Mouse (Mus musculus): ENCODE results near the gene Ddx3y. TPM values are rescaled to one million over a fixed set of nuclear protein-coding genes. Genes with fewer than 3 reads are reported as not detected.
A peak's percentile ranks its signal among the peaks of the same experiment; 100 is the strongest.

Ddx3y gene
- polyA plus RNA-seq (2015; fragmentation: Nextera tagmentation; extraction: Ambion mirVana) = 12.5 and 29.4 TPM in 2 replicates

- Histone ChIP-seq H3K27ac (ENCODE audit: low read length) (peak within 1 kb of the TSS; percentile 63), H3K36me3 (ENCODE audit: control insufficient read depth, insufficient read depth, low read length) (no peaks in the 10 kb centered on the region), H3K9me3 (ENCODE audit: control insufficient read depth, low read length) (no peaks in the 10 kb centered on the region), H3K4me3 (ENCODE audit: low read length) (peak within 1 kb of the TSS; percentile 50), H3K27me3 (ENCODE audit: control insufficient read depth, insufficient read depth, low read depth, low read length) (no peaks in the 10 kb centered on the region), H3K4me1 (replicated peaks; ENCODE audit: control insufficient read depth, insufficient read depth, low read length) (no peaks in the 10 kb centered on the region), H3K9ac (ENCODE audit: low read length) (peak within 1 kb of the TSS; percentile 57), H3K4me2 (ENCODE audit: low read depth, low read length) (peak within 1 kb of the TSS; percentile 20; the same call in 1 of the 2 replicates)
- WGBS = under 1% methylated on average over 31 of the region's 31 CpGs
- ATAC-seq (ENCODE audit: low read depth) = peak; percentile 95
Measured at GRCm38 (mm10) chrY:1286171-1286795, at the start of gene Ddx3y. Gene Ddx3y (minus strand): TSS chrY:1286629.

GRCm38 (mm10) chrY:1293708-1294107 lies 7.3 kb upstream of the Ddx3y start:
- no peak for ATAC-seq (ENCODE audit: low read depth)
- no peaks in the 10 kb centered on the region for H3K27me3 ChIP-seq (ENCODE audit: control insufficient read depth, insufficient read depth, low read depth, low read length)
- H3K4me3 ChIP-seq (ENCODE audit: low read length) = no peak overlapping the region
- H3K27ac ChIP-seq (ENCODE audit: low read length) = no peak overlapping the region
- no peaks in the 10 kb centered on the region for H3K4me1 ChIP-seq (replicated peaks; ENCODE audit: control insufficient read depth, insufficient read depth, low read length)
- H3K9ac ChIP-seq (ENCODE audit: low read length) = no peak overlapping the region
- H3K36me3 ChIP-seq (ENCODE audit: control insufficient read depth, insufficient read depth, low read length) = no peaks in the 10 kb centered on the region
- H3K4me2 ChIP-seq (ENCODE audit: low read depth, low read length) = no peak overlapping the region
- H3K9me3 ChIP-seq (ENCODE audit: control insufficient read depth, low read length) = no peaks in the 10 kb centered on the region

GRCm38 (mm10) chrY:1285735-1286134 lies 694 bp downstream of the Ddx3y start:
- H3K9ac ChIP-seq (ENCODE audit: low read length) = peak overlapping the region; percentile 57
- H3K27me3 ChIP-seq (ENCODE audit: control insufficient read depth, insufficient read depth, low read depth, low read length) = no peaks in the 10 kb centered on the region
- H3K27ac ChIP-seq (ENCODE audit: low read length) = peak overlapping the region; percentile 63
- peak overlapping the region; percentile 11; the same call in 1 of the 2 replicates for H3K4me2 ChIP-seq (ENCODE audit: low read depth, low read length)
- no peaks in the 10 kb centered on the region for H3K36me3 ChIP-seq (ENCODE audit: control insufficient read depth, insufficient read depth, low read length)
- no peaks in the 10 kb centered on the region for H3K9me3 ChIP-seq (ENCODE audit: control insufficient read depth, low read length)
- H3K4me1 ChIP-seq (replicated peaks; ENCODE audit: control insufficient read depth, insufficient read depth, low read length) = no peaks in the 10 kb centered on the region
- peak; percentile 47; the same call in 1 of the 2 replicates for ATAC-seq (ENCODE audit: low read depth)
- 11% methylated on average over 12 of the region's 12 CpGs for WGBS
- peak overlapping the region; percentile 50 for H3K4me3 ChIP-seq (ENCODE audit: low read length)

- Histone ChIP-seq H3K4me2 (ENCODE audit: low read depth, low read length) (no peak overlapping the region), H3K27me3 (ENCODE audit: control insufficient read depth, insufficient read depth, low read depth, low read length) (no peaks in the 10 kb centered on the region), H3K36me3 (ENCODE audit: control insufficient read depth, insufficient read depth, low read length) (no peaks in the 10 kb centered on the region), H3K9me3 (ENCODE audit: control insufficient read depth, low read length) (no peaks in the 10 kb centered on the region), H3K27ac (ENCODE audit: low read length) (no peak overlapping the region), H3K9ac (ENCODE audit: low read length) (no peak overlapping the region), H3K4me1 (replicated peaks; ENCODE audit: control insufficient read depth, insufficient read depth, low read length) (no peaks in the 10 kb centered on the region), H3K4me3 (ENCODE audit: low read length) (no peak overlapping the region)
- WGBS = 36% methylated on average over 5 of the region's 6 CpGs
- ATAC-seq (ENCODE audit: low read depth) = no peak
Measured at GRCm38 (mm10) chrY:1246117-1246516, 40.3 kb downstream of the Ddx3y start.

GRCm38 (mm10) chrY:1245426-1245863 lies 41.0 kb downstream of the Ddx3y start, which contains the start of gene Uty:
Gene Uty (minus strand): TSS chrY:1245759.
- Histone ChIP-seq H3K27me3 (ENCODE audit: control insufficient read depth, insufficient read depth, low read depth, low read length) (no peaks in the 10 kb centered on the region), H3K36me3 (ENCODE audit: control insufficient read depth, insufficient read depth, low read length) (no peaks in the 10 kb centered on the region), H3K4me1 (replicated peaks; ENCODE audit: control insufficient read depth, insufficient read depth, low read length) (no peaks in the 10 kb centered on the region), H3K9me3 (ENCODE audit: control insufficient read depth, low read length) (no peaks in the 10 kb centered on the region), H3K4me2 (ENCODE audit: low read depth, low read length) (peak within 1 kb of the TSS; percentile 27), H3K27ac (ENCODE audit: low read length) (peak within 1 kb of the TSS; percentile 57; the same call in 1 of the 2 replicates), H3K9ac (ENCODE audit: low read length) (peak within 1 kb of the TSS; percentile 64), H3K4me3 (ENCODE audit: low read length) (peak within 1 kb of the TSS; percentile 51)
- ATAC-seq (ENCODE audit: low read depth) = peak; percentile 93
- WGBS = 3% methylated on average over 21 of the region's 21 CpGs

- H3K4me1 ChIP-seq (replicated peaks; ENCODE audit: control insufficient read depth, insufficient read depth, low read length) = no peaks in the 10 kb centered on the region
- H3K9me3 ChIP-seq (ENCODE audit: control insufficient read depth, low read length) = no peaks in the 10 kb centered on the region
- no peaks in the 10 kb centered on the region for H3K36me3 ChIP-seq (ENCODE audit: control insufficient read depth, insufficient read depth, low read length)
- H3K9ac ChIP-seq (ENCODE audit: low read length) = peak overlapping the region; percentile 64
- H3K27ac ChIP-seq (ENCODE audit: low read length) = peak overlapping the region; percentile 57; the same call in 1 of the 2 replicates
- H3K27me3 ChIP-seq (ENCODE audit: control insufficient read depth, insufficient read depth, low read depth, low read length) = no peaks in the 10 kb centered on the region
- ATAC-seq (ENCODE audit: low read depth) = no peak; the same call in 1 of the 2 replicates
- H3K4me3 ChIP-seq (ENCODE audit: low read length) = peak overlapping the region; percentile 51
- H3K4me2 ChIP-seq (ENCODE audit: low read depth, low read length) = peak overlapping the region; percentile 27
- WGBS = 6% methylated on average over 9 of the region's 9 CpGs
Measured at GRCm38 (mm10) chrY:1244940-1245339, 41.5 kb downstream of the Ddx3y start.

- H3K27me3 ChIP-seq (ENCODE audit: control insufficient read depth, insufficient read depth, low read depth, low read length) = no peaks in the 10 kb centered on the region
- WGBS = 51% methylated on average over 5 of the region's 5 CpGs
- H3K4me3 ChIP-seq (ENCODE audit: low read length) = peak overlapping the region; percentile 51
- no peak overlapping the region; the same call in 1 of the 2 replicates for H3K9ac ChIP-seq (ENCODE audit: low read length)
- no peaks in the 10 kb centered on the region for H3K9me3 ChIP-seq (ENCODE audit: control insufficient read depth, low read length)
- no peaks in the 10 kb centered on the region for H3K4me1 ChIP-seq (replicated peaks; ENCODE audit: control insufficient read depth, insufficient read depth, low read length)
- H3K36me3 ChIP-seq (ENCODE audit: control insufficient read depth, insufficient read depth, low read length) = no peaks in the 10 kb centered on the region
- no peak for ATAC-seq (ENCODE audit: low read depth)
- H3K27ac ChIP-seq (ENCODE audit: low read length) = no peak overlapping the region
- H3K4me2 ChIP-seq (ENCODE audit: low read depth, low read length) = no peak overlapping the region
Measured at GRCm38 (mm10) chrY:1244421-1244820, 42.0 kb downstream of the Ddx3y start.

GRCm38 (mm10) chrY:1220001-1220400 lies 66.4 kb downstream of the Ddx3y start:
- WGBS = 79% methylated on average over 7 of the region's 7 CpGs
- Histone ChIP-seq H3K27me3 (ENCODE audit: control insufficient read depth, insufficient read depth, low read depth, low read length) (no peaks in the 10 kb centered on the region), H3K36me3 (ENCODE audit: control insufficient read depth, insufficient read depth, low read length) (no peaks in the 10 kb centered on the region), H3K4me3 (ENCODE audit: low read length) (no peak overlapping the region), H3K4me2 (ENCODE audit: low read depth, low read length) (no peak overlapping the region), H3K9ac (ENCODE audit: low read length) (no peak overlapping the region), H3K4me1 (replicated peaks; ENCODE audit: control insufficient read depth, insufficient read depth, low read length) (no peaks in the 10 kb centered on the region), H3K27ac (ENCODE audit: low read length) (no peak overlapping the region), H3K9me3 (ENCODE audit: control insufficient read depth, low read length) (no peaks in the 10 kb centered on the region)
- ATAC-seq (ENCODE audit: low read depth) = no peak

Measured in lung, embryonic 16.5 days (tissue).